Mouse (Mus musculus) liver, adult 2 months (tissue): ENCODE measurements at regions not wholly inside any gene's neighbourhood (a gene's known extent, or its start where the extent isn't known, plus 50 kb on each side); places are given as distances from the start of the nearest gene placed in this dataset.

Experiments
- DNase-seq: peaks from one replicate; pipeline ENCODE4 v3.0.0-alpha.2; 2011; ENCODE audit warnings: low read depth, low spot score; ENCODE audit errors: extremely low read depth
- H3K27ac ChIP-seq: fragments of 200-500 bp; replicated peaks from 2 replicates; pipeline ENCODE4 v1.5.1; 2012; ENCODE audit warnings: low read depth, mild to moderate bottlenecking, control low read depth, inconsistent platforms, low read length; ENCODE audit not compliant: insufficient read depth
- H3K27me3 ChIP-seq: fragments of 200-500 bp; 2 replicates; pipeline ENCODE4 v1.6.1; 2012; ENCODE audit warnings: mild to moderate bottlenecking, moderate library complexity, low read length, inconsistent platforms; ENCODE audit not compliant: control insufficient read depth, insufficient read depth
- H3K36me3 ChIP-seq: fragments of 200-500 bp; 2 replicates; pipeline ENCODE4 v1.6.1; 2012; ENCODE audit warnings: low read length, inconsistent platforms; ENCODE audit not compliant: control insufficient read depth, insufficient read depth
- H3K4me1 ChIP-seq: fragments of 200-500 bp; 2 replicates; pipeline ENCODE4 v1.6.1; 2011; ENCODE audit warnings: low read length; ENCODE audit not compliant: control insufficient read depth, insufficient read depth
- H3K4me3 ChIP-seq: fragments of 200-500 bp; 2 replicates; pipeline ENCODE4 v1.5.1; 2011; ENCODE audit warnings: low read depth, mild to moderate bottlenecking, control low read depth, low read length, moderate library complexity; ENCODE audit not compliant: insufficient read depth
- H3K79me2 ChIP-seq: fragments of 200-500 bp; 2 replicates; pipeline ENCODE4 v1.6.1; 2012; ENCODE audit warnings: inconsistent platforms, mild to moderate bottlenecking, low read length, moderate library complexity; ENCODE audit not compliant: control insufficient read depth, insufficient read depth
- H3K9ac ChIP-seq: fragments of 200-500 bp; 2 replicates; pipeline ENCODE4 v1.6.1; 2012; ENCODE audit warnings: low read depth, mild to moderate bottlenecking, control low read depth, inconsistent platforms, low read length
- CTCF ChIP-seq: fragments of 200-500 bp; IDR thresholded peaks from 2 replicates; pipeline ENCODE4 v1.5.1; 2011; ENCODE audit warnings: low read depth, low read length, control low read depth
- POLR2A ChIP-seq: fragments of 200-500 bp; IDR thresholded peaks from 2 replicates; pipeline ENCODE4 v1.6.1; 2011; ENCODE audit warnings: low read length, control low read depth; ENCODE audit not compliant: insufficient read depth; ENCODE audit errors: extremely low read depth
- WGBS: fragments of 180-500 bp; shearing (Covaris S2); methylation state at CpG from one replicate; pipeline ENCODE4 v1.1.7; 2018; 5-methylcytosine and 5-hydroxymethylcytosine counted together

GRCm38 (mm10) chr4:56252375-56252774 lies 487.5 kb upstream of the Gm26657 start:
- Histone ChIP-seq H3K27me3 (no peaks in the 10 kb centered on the region), H3K79me2 (no peaks in the 10 kb centered on the region), H3K27ac (no peak overlapping the region), H3K4me3 (no peak overlapping the region), H3K36me3 (no peaks in the 10 kb centered on the region), H3K9ac (no peak overlapping the region), H3K4me1 (no peaks in the 10 kb centered on the region)
- no peak for TF ChIP-seq POLR2A
- no peak for TF ChIP-seq CTCF
- no peak for DNase-seq
- 2% methylated on average over 1 of the region's 1 CpGs for WGBS

DNA sequence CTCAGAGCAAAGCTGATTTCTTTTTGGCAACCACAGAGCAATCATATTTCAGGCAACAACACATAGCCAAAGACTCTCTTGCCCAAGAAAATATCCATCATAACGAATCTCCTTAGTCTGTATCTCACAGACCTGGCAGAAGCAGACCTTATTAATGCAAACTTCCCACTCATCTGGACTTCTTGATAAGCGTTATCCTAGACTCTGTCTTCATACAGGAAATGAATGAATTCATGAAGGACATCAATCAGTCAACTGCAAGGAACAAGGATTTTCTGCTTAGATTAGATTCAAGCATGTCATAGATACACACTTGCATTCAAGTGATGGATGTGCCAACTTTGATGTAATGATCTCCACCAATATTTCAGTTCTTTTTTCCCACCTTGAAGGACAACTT lies 488.1 kb upstream of the Gm26657 start:
- 80% methylated on average over 2 of the region's 2 CpGs for WGBS
- Histone ChIP-seq H3K4me3 (no peak overlapping the region), H3K9ac (no peak overlapping the region), H3K79me2 (no peaks in the 10 kb centered on the region), H3K27ac (no peak overlapping the region), H3K4me1 (no peaks in the 10 kb centered on the region), H3K36me3 (no peaks in the 10 kb centered on the region), H3K27me3 (no peaks in the 10 kb centered on the region)
- no peak for DNase-seq
- no peak for TF ChIP-seq CTCF
- TF ChIP-seq POLR2A: no peak

DNA sequence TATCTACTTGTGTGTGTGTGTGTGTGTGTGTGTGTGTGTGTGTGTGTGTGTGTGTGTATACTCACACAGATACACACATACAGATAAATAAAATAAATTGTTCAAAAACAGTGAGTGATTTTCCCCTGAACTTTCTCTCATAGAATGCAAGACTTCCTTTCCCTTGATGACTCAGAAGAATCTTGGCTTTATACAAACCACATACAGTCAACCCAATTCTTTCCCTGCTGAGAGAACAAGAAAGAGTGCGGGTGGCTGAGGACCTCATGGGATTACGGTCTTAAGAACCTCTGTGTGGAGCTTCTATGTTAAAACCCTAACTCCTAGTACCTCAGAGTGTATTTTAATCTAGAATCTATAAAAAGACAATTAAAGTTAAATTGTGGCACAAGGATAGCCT lies 489.3 kb upstream of the Gm26657 start:
- no peak for DNase-seq
- 94% methylated on average over 2 of the region's 2 CpGs for WGBS
- no peaks in the 10 kb centered on the region for H3K27me3 ChIP-seq
- no peak overlapping the region for H3K9ac ChIP-seq
- no peaks in the 10 kb centered on the region for H3K36me3 ChIP-seq
- no peak overlapping the region for H3K4me3 ChIP-seq
- H3K79me2 ChIP-seq: no peaks in the 10 kb centered on the region
- H3K4me1 ChIP-seq: no peaks in the 10 kb centered on the region
- no peak overlapping the region for H3K27ac ChIP-seq
- TF ChIP-seq POLR2A: no peak
- TF ChIP-seq CTCF: no peak

GRCm38 (mm10) chr4:56243863-56244262 lies 496.0 kb upstream of the Gm26657 start:
- no peaks in the 10 kb centered on the region for H3K79me2 ChIP-seq
- TF ChIP-seq CTCF (no peak), POLR2A (no peak)
- WGBS: 89% methylated on average over 6 of the region's 6 CpGs
- no peak overlapping the region for H3K27ac ChIP-seq
- no peaks in the 10 kb centered on the region; the same call in 1 of the 2 replicates for H3K4me1 ChIP-seq
- DNase-seq: no peak
- H3K36me3 ChIP-seq: no peaks in the 10 kb centered on the region
- H3K27me3 ChIP-seq: no peaks in the 10 kb centered on the region
- H3K4me3 ChIP-seq: no peak overlapping the region
- no peak overlapping the region for H3K9ac ChIP-seq

DNA sequence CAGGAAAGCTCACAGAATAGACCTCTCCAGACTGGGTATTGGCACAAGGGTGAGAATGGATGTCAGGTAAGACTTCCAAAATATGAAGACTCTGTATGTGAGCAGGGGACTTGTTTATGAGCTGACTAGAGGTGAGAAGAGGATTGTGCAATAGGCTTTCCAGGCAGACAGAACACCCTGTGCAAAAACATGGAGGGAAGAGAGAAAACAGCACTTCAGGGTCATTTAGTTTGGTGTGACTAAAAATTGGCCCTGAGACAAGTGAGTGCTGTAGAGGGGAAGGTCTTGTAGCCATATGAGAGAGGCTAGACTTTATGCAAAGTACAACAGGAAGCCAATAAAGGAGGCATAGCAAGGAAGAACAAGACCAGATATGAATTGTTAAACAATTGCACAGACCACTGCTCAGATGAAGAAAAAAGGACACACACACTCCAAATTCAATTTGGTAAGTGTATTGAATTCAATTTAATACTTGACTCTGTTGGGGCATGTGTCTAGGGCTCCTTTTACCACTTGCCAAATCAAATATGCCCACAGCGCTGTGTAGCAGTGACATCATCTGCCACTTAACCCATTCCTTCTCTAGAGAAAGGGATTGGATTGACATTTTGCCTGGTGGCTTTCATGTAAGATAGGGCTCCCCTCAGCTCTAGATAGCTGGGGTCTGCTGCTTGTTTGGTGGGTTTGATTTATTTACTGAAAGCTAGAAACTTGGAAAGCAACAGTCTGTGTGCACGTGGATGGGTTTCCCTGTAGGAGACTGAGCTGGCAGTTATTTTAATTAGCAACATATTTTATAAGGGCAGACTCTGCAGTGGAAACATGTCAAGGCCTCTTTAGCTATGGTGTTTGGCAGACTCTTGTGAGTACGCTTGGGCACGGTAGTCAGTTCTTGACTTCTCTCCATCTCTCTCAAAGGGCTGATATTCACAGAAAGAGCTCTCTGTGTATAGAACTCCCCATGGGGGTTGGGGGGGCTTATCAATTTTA lies 501.1 kb upstream of the Gm26657 start:
- no peaks in the 10 kb centered on the region for H3K79me2 ChIP-seq
- WGBS: 68% methylated on average over 4 of the region's 4 CpGs

DNA sequence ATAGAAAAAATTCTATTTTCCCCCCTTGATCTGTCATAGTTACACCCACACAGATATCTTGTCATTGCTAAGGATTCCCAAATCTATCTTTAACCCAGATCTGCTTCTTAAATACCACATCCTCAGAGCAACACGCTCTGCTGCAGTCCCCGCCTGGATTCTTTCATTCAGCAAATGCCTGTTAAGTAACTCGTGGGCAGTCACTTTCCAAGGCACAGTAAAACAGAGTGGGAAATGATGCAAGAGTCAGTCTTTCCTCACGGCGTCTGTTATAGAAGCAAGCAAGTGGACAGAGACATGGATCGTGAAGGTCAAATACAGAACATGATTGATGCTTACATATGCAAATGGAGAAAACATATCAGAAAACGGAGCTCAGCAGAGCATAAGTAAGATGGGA lies 508.5 kb upstream of the Gm26657 start:
- Histone ChIP-seq H3K9ac (no peak overlapping the region), H3K27me3 (no peaks in the 10 kb centered on the region), H3K36me3 (no peaks in the 10 kb centered on the region), H3K27ac (no peak overlapping the region), H3K79me2 (no peaks in the 10 kb centered on the region), H3K4me3 (no peak overlapping the region), H3K4me1 (no peaks in the 10 kb centered on the region)
- no peak for DNase-seq
- WGBS: 79% methylated on average over 7 of the region's 7 CpGs
- no peak for TF ChIP-seq CTCF
- no peak for TF ChIP-seq POLR2A

More for the DNA sequence above, 501.1 kb upstream of the Gm26657 start:
- H3K4me3 ChIP-seq: no peak overlapping the region
- H3K9ac ChIP-seq: no peak overlapping the region
- TF ChIP-seq POLR2A (no peak), CTCF (no peak)
- H3K4me1 ChIP-seq: no peaks in the 10 kb centered on the region; the same call in 1 of the 2 replicates
- DNase-seq: no peak
- H3K36me3 ChIP-seq: no peaks in the 10 kb centered on the region
- H3K27me3 ChIP-seq: no peaks in the 10 kb centered on the region
- no peak overlapping the region for H3K27ac ChIP-seq
